Mouse (Mus musculus): ENCODE measurements around the gene Sfxn3.

GRCm38 (mm10) chr19:45024775-45025174, 22.5 kb upstream of the Sfxn3 start:
- TF ChIP-seq CTCF (conservative IDR thresholded peaks at IDR 0.05; ENCODE audit: low read length) (no peak), NANOG (IDR thresholded peaks at IDR 0.05; ENCODE audit: borderline replicate concordance, low read length) (no peak), POU5F1 (IDR thresholded peaks at IDR 0.05; ENCODE audit: borderline replicate concordance, low read length) (no peak)
